Mouse (Mus musculus) limb, embryonic 14.5 days (tissue): ENCODE results near the gene Hnrnph3. TPM values are rescaled to one million over a fixed set of nuclear protein-coding genes. Genes with fewer than 3 reads are reported as not detected.

ENCODE experiments used
- ATAC-seq: fragments of 200-750 bp; cut with Nextera tagmentation; 2 replicates; pipeline ENCODE4 v1.8.0; 2017; ENCODE audit warnings: low read depth, moderate number of reproducible peaks, moderate TSS enrichment; ENCODE audit not compliant: low FRiP score
- DNase-seq: peaks from one replicate; pipeline ENCODE4 v3.0.0-alpha.2; 2015; ENCODE audit warnings: low spot score
- H3K27ac ChIP-seq: fragments of 300-500 bp; sonication (generic); replicated peaks from 2 replicates; pipeline ENCODE4 v1.5.1; 2014; ENCODE audit warnings: low read depth, mild to moderate bottlenecking, low read length, moderate library complexity, mixed read lengths
- H3K27me3 ChIP-seq: fragments of 300-500 bp; sonication (generic); 2 replicates; pipeline ENCODE4 v1.6.1; 2014; ENCODE audit warnings: low read length, mixed read lengths; ENCODE audit not compliant: control insufficient read depth, insufficient read depth
- H3K36me3 ChIP-seq: fragments of 300-500 bp; sonication (generic); 2 replicates; pipeline ENCODE4 v1.6.1; 2014; ENCODE audit warnings: mild to moderate bottlenecking, low read length, moderate library complexity, mixed read lengths; ENCODE audit not compliant: control insufficient read depth, insufficient read depth
- H3K4me1 ChIP-seq: fragments of 300-500 bp; sonication (generic); 2 replicates; pipeline ENCODE4 v1.6.1; 2014; ENCODE audit warnings: antibody characterized with exemption, low read length, mixed read lengths; ENCODE audit not compliant: control insufficient read depth, insufficient read depth
- H3K4me2 ChIP-seq: fragments of 300-500 bp; sonication (generic); replicated peaks from 2 replicates; pipeline ENCODE4 v1.6.1; 2014; ENCODE audit warnings: low read depth, mild to moderate bottlenecking, low read length, moderate library complexity; ENCODE audit not compliant: severe bottlenecking
- H3K4me3 ChIP-seq: fragments of 300-500 bp; sonication (generic); replicated peaks from 2 replicates; pipeline ENCODE4 v1.5.1; 2014; ENCODE audit warnings: low read length
- H3K9ac ChIP-seq: fragments of 300-500 bp; sonication (generic); 2 replicates; pipeline ENCODE4 v1.6.1; 2014; ENCODE audit warnings: mild to moderate bottlenecking, low read depth, low read length, moderate library complexity; ENCODE audit not compliant: severe bottlenecking
- H3K9me3 ChIP-seq: fragments of 300-500 bp; sonication (generic); 2 replicates; pipeline ENCODE4 v1.6.1; 2016; ENCODE audit warnings: low read length; ENCODE audit not compliant: control insufficient read depth
- POLR2A ChIP-seq: fragments of 200-500 bp; IDR thresholded peaks from 2 replicates; pipeline ENCODE4 v1.8.0; 2012; ENCODE audit warnings: inconsistent platforms, mild to moderate bottlenecking, moderate library complexity, borderline replicate concordance; ENCODE audit not compliant: insufficient read depth, insufficient read length; ENCODE audit errors: extremely low read depth
- WGBS: fragments of 180-500 bp; shearing (Covaris S2); extraction: QIAGEN DNeasy Blood & Tissue Kit; methylation state at CpG from one replicate; pipeline ENCODE4 v1.1.7; 2014; 5-methylcytosine and 5-hydroxymethylcytosine counted together
- polyA plus RNA-seq, 2 experiments: library from polyadenylated mRNA; depleted of rRNA in 1 of 2; stranded (reverse) in 1 of 2; unstranded in 1 of 2; fragments of >200 nt; fragmentation: Nextera tagmentation in 1 of 2; extraction: Ambion mirVana in 1 of 2; gene quantifications; 2 replicates each; pipeline versions ENCODE4 v1.2.1 to v1.2.3; 2012 to 2014

Gene Hnrnph3
- polyA plus RNA-seq, 2 experiments = 54.9 to 119 TPM

DNA sequence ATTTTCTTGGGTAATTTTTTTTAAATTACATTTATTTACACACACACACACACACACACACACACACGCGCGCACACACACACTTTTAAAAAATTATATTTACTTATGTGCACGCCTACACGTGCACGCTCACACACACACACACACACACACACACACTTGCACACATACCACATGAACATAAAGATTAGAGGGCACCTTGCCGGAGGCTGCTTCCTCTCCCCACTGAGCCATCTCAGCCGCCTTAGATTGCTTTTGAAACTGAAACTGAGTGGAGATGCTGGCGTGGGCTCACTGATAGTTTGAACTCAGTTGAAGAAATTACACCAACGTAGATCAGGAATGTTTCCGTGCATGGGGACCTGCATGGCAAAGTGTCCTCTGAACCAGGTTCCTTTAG, 39.9 kb downstream of the Hnrnph3 start:
- no peaks in the 10 kb centered on the region for H3K9me3 ChIP-seq
- ATAC-seq (no peak), DNase-seq (no peak)
- H3K4me3 ChIP-seq = no peak overlapping the region
- H3K27ac ChIP-seq = no peak overlapping the region
- no peak overlapping the region for H3K9ac ChIP-seq
- H3K4me2 ChIP-seq = no peak overlapping the region
- WGBS = 94% methylated on average over 11 of the region's 11 CpGs
- no peaks in the 10 kb centered on the region for H3K27me3 ChIP-seq
- TF ChIP-seq POLR2A = no peak
- 0 out of 2 replicates have a peak, but pooled peaks cover 3% of the 10 kb centered on the region for H3K4me1 ChIP-seq
- H3K36me3 ChIP-seq = peaks cover 44% of the 10 kb centered on the region

DNA sequence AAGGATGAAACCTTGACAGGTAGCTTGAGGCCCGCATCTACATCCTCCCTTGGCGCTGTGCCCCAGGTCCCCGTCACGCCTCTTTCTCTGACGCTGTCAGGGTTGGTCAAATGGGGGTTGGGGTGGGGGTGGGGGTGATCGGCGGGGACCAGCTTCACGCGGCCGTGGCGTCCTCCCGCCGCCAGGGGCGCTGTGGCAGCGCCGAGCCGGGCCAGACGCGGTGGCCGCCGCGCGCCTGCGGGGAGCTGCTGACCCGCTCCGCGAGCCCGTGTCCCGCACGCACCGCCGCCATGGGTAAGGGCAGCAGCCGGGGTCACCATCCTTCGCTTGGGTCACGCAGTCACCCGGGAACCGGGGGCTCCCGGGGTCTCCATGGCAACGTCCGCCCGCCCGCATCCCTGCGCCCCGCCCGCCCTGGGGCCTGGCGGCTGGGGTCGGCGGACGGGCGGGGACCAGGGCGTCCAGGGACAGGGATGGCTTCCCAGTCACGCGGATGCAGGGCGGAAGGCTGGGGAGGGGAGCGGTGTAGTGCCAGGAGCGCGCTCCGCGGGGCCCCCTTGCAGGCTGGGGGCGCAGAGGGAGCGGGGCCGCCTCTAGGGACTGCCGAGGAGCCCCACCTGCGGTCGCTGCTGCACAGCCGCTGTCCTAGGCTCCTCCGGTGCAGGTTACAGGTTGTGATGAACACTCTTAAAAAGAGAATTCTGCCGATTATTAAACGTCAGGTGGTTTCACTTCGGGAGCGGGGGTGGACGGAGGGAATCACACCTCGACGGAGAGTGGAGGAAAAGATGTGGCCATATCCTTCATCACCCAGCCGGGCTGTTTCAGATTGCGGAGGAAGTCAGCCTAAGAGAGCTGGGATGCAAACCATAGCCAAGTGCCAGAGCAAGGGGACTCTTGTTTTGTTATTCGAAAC, 43.7 kb downstream of the Hnrnph3 start, which contains the start of gene Rufy2:
Gene Rufy2, plus strand, starts transcription at position 185 of the 916 bp plus-strand sequence.
- ATAC-seq = peak; percentile 92
- 0 out of 2 replicates have a peak, but pooled peaks have one; percentile 12 for TF ChIP-seq POLR2A
- Histone ChIP-seq H3K27me3 (no peaks in the 10 kb centered on the region), H3K4me2 (peak within 1 kb of the TSS; percentile 63), H3K9ac (peak within 1 kb of the TSS; percentile 92), H3K4me3 (peak within 1 kb of the TSS; percentile 97), H3K27ac (0 out of 2 replicates have a peak within 1 kb of the TSS, but pooled peaks have one; percentile 48), H3K4me1 (0 out of 2 replicates have a peak, but pooled peaks cover 3% of the 10 kb centered on the region), H3K9me3 (no peaks in the 10 kb centered on the region), H3K36me3 (peaks cover 29% of the 10 kb centered on the region)
- peak; percentile 61 for DNase-seq
- 1% methylated on average over 61 of the region's 77 CpGs for WGBS

GRCm38 (mm10) chr10:62979667-62980038, 44.4 kb downstream of the Hnrnph3 start:
- WGBS = 10% methylated on average over 10 of the region's 10 CpGs
- DNase-seq (no peak), ATAC-seq (no peak; the same call in 1 of the 2 replicates)
- Histone ChIP-seq H3K9me3 (no peaks in the 10 kb centered on the region), H3K27ac (no peak overlapping the region), H3K36me3 (peaks cover 23% of the 10 kb centered on the region), H3K27me3 (no peaks in the 10 kb centered on the region), H3K9ac (peak overlapping the region; percentile 92), H3K4me3 (peak overlapping the region; percentile 97), H3K4me1 (0 out of 2 replicates have a peak, but pooled peaks cover 3% of the 10 kb centered on the region), H3K4me2 (peak overlapping the region; percentile 63)
- TF ChIP-seq POLR2A = no peak

GRCm38 (mm10) chr10:62971821-62972220, 52.2 kb downstream of the Hnrnph3 start:
- DNase-seq = no peak
- 84% methylated on average over 16 of the region's 16 CpGs for WGBS
- Histone ChIP-seq H3K36me3 (peaks cover 42% of the 10 kb centered on the region), H3K4me1 (no peaks in the 10 kb centered on the region), H3K27me3 (no peaks in the 10 kb centered on the region), H3K27ac (no peak overlapping the region), H3K9ac (no peak overlapping the region), H3K9me3 (no peaks in the 10 kb centered on the region), H3K4me2 (no peak overlapping the region), H3K4me3 (no peak overlapping the region)
- no peak for ATAC-seq
- no peak for TF ChIP-seq POLR2A

- Histone ChIP-seq H3K9ac (no peak overlapping the region), H3K27me3 (no peaks in the 10 kb centered on the region), H3K4me1 (no peaks in the 10 kb centered on the region), H3K27ac (no peak overlapping the region), H3K36me3 (peaks cover 76% of the 10 kb centered on the region), H3K4me2 (no peak overlapping the region), H3K9me3 (no peaks in the 10 kb centered on the region), H3K4me3 (no peak overlapping the region)
- no peak for TF ChIP-seq POLR2A
- DNase-seq (no peak), ATAC-seq (no peak)
- 94% methylated on average over 15 of the region's 15 CpGs for WGBS
Observed at GRCm38 (mm10) chr10:62966291-62966690, 57.7 kb downstream of the Hnrnph3 start.
